Mouse (Mus musculus) kidney, postnatal 4 days (tissue): ENCODE results near the gene Dqx1.

Experiments
- DNase-seq, 2 experiments: peaks; one replicate each; pipeline ENCODE4 v3.0.0; 2021; ENCODE audit warnings: mixed read lengths in 2 of 2

Gene Dqx1

DNA sequence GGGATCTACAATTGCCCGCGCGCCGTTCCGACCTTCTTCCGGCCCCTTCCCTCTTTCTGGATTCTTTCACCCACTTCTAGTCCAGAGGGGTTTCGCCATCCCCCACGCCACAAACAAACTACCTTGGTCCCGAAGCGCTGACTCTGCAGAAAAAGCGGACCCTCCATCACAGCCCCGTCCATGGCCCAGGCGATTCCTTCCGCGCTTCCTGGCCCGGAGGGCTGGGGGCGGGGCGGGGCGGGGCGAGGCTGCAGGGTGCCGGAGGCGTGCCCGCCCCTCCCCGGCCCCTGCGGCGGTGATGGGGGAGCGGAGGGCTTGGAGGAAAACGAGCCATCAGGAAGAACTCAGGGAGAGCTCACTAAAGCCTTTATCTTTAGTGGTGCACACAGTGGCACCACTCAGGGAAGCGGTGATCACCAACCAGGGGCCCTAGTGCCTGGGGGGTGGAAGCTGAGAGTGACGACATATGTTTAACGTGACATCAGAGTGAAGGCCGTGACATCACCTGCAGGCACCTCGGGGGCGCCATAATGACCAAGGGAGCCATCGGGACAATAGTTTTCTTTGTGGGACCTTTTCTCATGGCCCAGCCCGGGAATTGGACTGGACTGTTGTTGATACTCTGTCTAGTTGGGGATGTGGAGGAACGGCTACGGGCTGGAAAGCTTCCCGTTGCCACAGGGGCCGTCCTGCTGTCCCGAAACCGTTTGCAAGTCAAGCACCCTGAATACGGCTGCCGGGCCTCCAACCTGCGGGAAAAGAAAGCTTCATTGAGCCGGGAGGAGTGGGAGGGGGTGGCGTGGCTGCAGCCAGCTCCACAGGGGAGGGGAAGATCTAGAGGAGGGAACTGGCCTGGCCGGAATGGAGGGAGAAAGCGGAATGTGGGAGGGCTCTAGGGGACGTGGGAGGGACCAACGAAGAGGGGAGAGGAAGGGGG, 24.1 kb upstream of the Dqx1 start, which contains the start of the genes Dok1 and Loxl3:
TSS of gene Dok1 (minus strand) at position 223 of the 937 bp plus-strand sequence.
TSS of gene Loxl3 (plus strand) at position 925 of the 937 bp plus-strand sequence.
- DNase-seq = peak; percentile 82 to 90

DNA sequence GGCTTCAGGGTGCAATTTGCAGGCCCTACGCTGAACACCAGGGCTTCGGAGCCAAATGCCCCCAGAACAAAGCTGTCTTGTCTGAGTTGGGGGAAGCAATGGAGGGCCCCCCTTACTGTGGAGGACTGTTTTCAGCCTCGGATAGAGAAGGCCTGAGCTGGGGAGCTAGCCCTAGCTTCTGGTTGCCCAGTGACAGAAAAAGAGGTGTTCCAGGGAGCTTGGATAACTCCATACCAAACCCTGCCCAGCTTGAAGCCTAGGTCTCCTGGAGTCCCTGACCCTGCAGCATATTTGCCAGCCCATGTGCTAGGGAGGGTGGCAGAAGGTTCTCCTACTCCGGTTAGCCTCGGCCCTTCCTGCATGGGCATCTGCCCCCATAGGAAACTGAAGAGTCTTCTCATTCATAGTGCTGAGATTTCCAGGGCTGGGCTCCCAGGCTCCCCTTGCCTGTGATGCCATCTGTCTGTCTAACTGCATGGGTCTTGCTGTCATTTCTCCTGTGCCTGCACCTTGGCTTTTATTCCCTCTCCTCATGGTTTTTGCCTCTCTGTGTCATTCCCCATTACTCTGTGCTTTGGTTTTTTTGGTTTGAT, 23.1 kb upstream of the Dqx1 start:
- DNase-seq = no peak

GRCm38 (mm10) chr6:83037188-83037587, 20.5 kb upstream of the Dqx1 start:
- DNase-seq = no peak

DNA sequence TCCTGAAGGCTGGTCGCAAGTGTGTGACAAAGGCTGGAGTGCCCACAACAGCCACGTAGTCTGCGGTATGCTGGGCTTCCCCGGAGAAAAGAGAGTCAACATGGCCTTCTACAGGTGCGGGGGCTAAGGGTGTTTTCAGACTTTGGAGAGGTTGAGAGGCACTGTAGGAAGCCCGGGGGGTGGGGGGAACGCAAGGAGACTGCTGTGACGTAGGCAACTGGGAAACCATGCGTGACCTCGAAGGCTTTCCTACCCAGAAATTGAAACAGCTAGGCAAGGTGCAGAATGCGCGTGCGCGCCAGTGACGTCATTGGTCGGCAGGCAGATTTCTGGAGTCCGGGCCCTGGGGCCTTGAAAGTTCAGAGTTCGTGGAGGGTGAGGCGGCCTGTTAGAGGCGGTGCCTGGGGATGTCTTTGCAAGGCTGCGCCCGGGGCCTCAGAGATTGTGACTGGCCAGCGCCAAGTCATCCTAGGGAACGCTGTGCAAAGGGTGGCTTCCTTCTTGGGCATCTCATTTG, 19.1 kb upstream of the Dqx1 start:
- peak; percentile 93 to 94 for DNase-seq

- DNase-seq = no peak
These were observed 17.0 kb upstream of the Dqx1 start for GRCm38 (mm10) chr6:83040601-83041000.

GRCm38 (mm10) chr6:83043561-83043960, 14.1 kb upstream of the Dqx1 start:
- DNase-seq = no peak

GRCm38 (mm10) chr6:83043993-83044392, 13.7 kb upstream of the Dqx1 start:
- DNase-seq = no peak

GRCm38 (mm10) chr6:83044742-83045141, 12.9 kb upstream of the Dqx1 start:
- DNase-seq = no peak

GRCm38 (mm10) chr6:83049367-83049766, 8.3 kb upstream of the Dqx1 start:
- DNase-seq = no peak

DNA sequence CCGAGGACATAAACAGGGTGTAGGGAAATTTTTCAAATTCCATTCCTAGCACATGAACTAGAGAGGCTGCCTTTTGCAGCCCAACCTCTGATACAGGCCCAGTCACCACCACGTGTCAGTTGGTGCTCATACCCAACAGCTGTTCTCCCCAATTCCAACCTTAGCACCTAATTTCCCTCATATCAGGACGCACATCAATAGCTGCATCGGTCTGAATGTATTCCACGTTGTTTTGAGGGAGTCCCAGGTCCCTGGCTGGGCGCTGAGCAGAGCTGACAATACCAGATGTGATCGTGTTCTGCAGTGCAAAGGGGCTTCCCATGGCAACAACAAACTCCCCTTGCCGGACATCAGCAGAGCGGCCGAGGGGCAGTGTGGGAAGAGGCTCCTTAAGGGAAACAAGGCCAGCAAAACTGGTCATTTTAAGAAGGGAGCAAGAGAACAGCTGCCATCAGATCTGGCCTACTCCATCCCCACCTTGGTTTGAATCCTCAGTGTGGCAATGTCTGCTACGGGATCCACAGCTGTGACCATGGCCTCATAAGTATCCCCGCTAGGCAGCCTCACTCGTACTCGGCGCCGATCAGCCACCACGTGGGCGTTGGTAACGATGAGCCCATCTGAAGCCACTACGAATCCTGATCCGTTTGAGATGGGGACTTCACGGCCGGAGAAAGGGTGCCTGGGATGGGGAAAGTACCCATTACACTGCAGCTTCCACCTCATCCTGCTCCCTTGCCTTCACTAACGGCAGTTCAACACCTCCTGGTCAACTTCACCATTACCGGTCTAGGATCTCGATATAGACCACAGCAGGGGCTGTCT, 4.3 kb upstream of the Dqx1 start:
- DNase-seq = peak; percentile 47 to 60

GRCm38 (mm10) chr6:83054074-83054851, 3.4 kb upstream of the Dqx1 start, which contains the start of gene Aup1:
Gene Aup1, plus strand, starts transcription at chr6:83054521.
- peak; percentile 95 to 97 for DNase-seq

- peak; percentile 43 to 67 for DNase-seq
These were observed 2.7 kb upstream of the Dqx1 start, which contains the start of gene Htra2 for GRCm38 (mm10) chr6:83054871-83055431. Gene Htra2, minus strand, starts transcription at chr6:83055273.

GRCm38 (mm10) chr6:83058725-83059124, 1.1 kb downstream of the Dqx1 start:
- DNase-seq = no peak

- no peak for DNase-seq
These were observed 8.4 kb downstream of the Dqx1 start for GRCm38 (mm10) chr6:83065995-83066394.

DNA sequence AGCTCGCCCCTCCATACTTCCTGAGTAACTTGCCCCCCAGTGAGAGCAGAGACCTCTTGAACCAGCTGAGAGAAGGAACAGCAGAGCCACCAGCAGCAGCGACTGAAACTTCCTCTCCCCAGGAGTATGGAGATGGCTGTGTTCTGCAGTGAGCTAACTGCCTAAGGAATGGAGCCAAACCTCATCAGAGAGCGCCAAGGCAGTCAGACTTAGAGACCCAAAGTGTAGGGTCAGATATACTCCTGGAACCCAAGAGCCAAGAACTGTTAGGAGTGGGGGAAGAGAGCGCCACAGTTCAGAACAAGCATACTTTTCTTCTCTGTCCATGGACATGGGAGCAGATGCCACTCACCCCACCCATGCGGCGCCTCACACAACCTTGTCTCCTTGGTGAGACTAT, 8.8 kb downstream of the Dqx1 start:
- no peak for DNase-seq

GRCm38 (mm10) chr6:83068221-83068620, 10.6 kb downstream of the Dqx1 start:
- no peak for DNase-seq

DNA sequence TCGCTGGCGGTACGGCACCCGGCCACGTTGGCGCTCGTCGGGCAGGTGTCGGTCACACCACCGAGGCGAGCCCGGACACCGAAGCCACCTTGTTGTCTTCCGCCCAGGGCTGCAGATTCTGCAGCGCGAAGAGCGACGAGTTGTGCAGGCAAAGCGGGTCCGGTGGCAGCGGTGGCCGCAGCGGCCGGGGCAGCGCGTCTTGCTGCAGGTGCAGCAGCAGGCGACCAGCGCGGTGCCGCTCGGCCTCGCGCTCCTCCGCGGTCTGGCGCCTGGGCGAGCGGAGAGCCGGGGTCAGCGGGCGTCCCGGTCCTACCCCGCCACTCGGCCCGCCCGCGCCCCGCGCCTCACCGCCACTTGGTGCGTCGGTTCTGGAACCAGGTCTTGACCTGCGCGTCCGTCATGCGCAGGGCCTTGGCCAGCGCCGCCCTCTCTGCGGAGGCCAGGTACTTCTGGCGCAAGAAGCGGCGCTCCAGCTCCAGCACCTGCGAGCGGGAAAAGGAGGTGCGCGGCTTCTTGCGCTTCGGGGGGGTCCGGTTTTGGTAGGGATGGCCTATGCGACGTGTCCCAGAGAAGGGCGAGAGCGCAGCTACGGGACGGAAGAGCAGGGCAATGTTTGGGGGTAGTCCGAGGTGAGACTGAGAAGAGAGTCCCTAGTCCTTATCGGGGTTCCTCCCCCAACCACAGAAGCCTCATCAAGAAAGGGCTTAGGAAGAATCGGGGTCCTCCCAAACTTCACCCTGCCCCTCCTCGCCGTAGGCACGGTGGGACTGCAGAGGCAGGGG, 11.3 kb downstream of the Dqx1 start:
- peak in 1 of 2 experiments; percentile 58 for DNase-seq

DNA sequence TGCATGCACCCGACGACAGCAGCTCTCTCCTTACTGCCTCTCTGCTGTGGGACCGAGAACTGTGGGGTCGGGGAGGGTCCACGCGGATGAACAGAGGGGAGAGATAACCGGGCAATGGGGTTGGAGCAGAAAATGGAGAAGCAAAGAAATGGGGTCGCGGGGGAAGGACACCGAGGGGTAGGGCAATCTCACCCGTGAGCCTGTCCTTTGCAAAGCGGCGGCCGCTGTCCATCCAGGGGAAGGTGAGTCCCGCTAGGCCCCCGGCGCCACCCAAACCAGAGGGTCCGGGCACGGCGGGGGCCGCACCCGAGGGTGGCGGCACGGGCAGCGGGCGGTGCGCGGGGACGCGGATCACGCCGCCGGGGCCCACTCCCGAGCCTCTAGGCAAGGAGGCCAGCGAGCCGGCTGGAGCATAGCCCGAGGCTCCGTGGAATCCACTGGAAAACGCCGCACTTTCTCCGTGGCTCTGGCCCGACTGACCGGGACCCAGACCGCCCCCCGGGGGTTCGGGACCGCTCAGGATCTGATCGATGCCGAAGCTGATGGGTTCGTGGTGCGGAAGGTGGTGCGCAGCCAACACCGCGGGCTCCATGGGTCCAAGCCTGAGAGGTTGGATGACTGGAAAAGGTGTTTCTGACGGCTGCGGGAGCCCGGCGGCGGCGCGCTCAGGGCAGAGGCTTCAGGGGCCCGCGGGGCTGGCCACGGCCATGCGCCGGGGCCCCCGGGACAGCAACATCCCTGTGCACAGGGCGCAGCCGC, 12.0 kb downstream of the Dqx1 start:
- DNase-seq = peak in 1 of 2 experiments; percentile 47

- no peak for DNase-seq
These were observed 12.4 kb downstream of the Dqx1 start, which contains the start of gene Tlx2 for GRCm38 (mm10) chr6:83070247-83070310. Gene Tlx2, minus strand, starts transcription at chr6:83070293.
